Mouse (Mus musculus): Measurements from ENCODE around the gene Lep.

The Lep gene

DNA sequence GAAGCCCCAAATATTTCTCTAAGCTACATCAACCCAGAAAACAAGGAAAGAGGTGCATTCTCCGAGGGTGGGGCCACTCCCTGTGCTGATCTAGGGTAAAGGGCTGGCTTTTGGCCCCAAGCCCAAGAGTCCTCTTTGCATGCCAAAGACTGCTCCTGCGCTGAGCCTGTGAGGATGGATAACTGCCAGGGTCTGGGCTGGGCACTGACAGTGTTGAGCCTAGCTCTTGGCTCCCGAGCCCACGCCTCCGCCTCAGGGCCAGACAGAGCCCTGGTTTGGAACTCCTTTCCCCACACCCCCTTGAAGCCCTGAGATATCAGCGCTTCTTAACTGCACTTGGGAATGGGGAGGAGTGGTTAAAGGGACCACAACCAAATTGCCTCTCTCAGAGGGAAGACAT is 28.8 kb upstream of the Lep start:
- Histone ChIP-seq H3K27me3 (ENCODE audit: control insufficient read depth, insufficient read depth, low read length, poor library complexity, severe bottlenecking) (no peaks in the 10 kb centered on the region), H3K36me3 (ENCODE audit: control insufficient read depth, insufficient read depth, low read length, poor library complexity, severe bottlenecking) (no peaks in the 10 kb centered on the region)
- no peak for DNase-seq (ENCODE audit: low read depth, low spot score)

DNA sequence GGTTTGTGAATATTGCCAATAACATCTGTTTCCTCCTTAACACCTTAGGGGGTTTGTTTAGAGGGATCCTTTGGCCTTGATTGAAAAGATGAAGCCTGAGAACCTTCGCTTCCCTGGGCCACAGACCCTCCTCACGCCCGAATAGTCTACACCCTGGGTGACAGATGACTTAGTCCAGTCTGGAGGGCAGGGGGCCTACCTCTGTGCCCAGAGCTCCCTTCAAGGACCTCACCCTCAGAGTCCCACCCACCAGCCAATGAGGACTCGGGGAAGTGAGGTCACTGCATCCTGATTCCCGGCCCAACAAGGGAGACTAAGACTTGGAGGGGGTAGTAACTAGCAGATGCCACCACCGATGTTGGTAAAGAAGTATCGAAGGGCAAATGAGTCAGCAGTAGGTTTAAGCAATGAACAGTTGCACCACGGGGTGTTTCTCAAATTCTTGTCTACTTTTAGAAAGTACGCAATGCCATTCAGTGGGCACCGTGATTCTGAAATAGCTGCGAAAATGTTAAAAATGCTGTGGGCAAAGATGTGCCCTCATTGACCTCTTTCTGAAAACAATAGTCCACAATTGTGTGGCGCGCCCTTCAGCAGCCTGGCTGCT is 28.2 kb upstream of the Lep start:
- no peaks in the 10 kb centered on the region for H3K27me3 ChIP-seq (ENCODE audit: control insufficient read depth, insufficient read depth, low read length, poor library complexity, severe bottlenecking)
- no peaks in the 10 kb centered on the region for H3K36me3 ChIP-seq (ENCODE audit: control insufficient read depth, insufficient read depth, low read length, poor library complexity, severe bottlenecking)
- DNase-seq (ENCODE audit: low read depth, low spot score) = no peak

DNA sequence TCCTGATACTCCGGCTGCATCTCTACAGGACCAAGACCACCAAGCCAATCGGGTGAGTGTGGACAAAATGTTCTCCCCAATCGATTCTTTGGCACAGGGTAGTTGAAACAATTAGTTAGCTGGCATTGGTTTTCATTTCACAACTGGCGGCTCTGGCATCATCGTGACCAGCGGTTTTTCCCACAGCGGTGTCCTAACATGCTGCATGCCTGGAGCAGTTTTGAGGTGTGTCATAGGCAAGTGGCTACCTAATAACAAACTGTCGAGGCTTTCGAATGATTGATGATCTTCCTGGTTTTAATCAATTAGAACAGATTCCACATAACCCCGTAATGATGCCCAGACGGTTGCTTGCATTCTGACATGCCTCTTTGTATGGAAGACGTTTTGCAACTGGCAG is 27.6 kb upstream of the Lep start:
- Histone ChIP-seq H3K36me3 (ENCODE audit: control insufficient read depth, insufficient read depth, low read length, poor library complexity, severe bottlenecking) (no peaks in the 10 kb centered on the region), H3K27me3 (ENCODE audit: control insufficient read depth, insufficient read depth, low read length, poor library complexity, severe bottlenecking) (no peaks in the 10 kb centered on the region)
- no peak for DNase-seq (ENCODE audit: low read depth, low spot score)

DNA sequence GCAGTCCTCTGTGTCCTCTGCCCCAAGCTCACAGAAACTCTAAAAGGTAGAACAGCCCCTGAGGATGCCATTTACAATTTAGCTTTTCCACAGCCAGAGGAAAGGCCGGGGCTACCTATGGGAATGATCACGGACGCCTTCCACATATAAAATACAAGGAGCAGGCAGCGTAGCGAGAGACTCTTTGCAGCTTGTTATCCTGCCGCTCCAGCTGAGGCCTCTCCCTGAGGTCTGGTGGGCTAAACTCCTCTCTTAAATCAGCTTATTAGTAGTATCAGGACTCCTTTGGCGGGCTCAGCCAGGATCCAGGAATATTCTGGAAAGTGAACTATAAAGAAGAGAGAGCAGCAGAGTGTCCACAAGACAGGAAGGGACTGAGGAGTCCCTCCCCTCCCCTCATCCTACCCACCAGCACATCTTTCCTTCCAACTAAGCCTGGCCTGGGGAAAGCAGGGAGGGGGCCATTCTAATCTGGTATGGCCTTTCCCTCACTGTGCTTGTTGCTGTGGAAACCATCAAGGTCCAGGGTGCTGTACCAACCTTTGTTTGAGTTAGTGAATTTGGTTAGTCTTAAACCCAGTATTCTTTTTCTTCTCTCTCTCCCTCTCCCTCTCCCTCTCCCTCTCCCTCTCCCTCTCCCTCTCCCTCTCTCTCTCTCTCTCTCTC is 25.9 kb upstream of the Lep start:
- Histone ChIP-seq H3K27me3 (ENCODE audit: control insufficient read depth, insufficient read depth, low read length, poor library complexity, severe bottlenecking) (no peaks in the 10 kb centered on the region), H3K36me3 (ENCODE audit: control insufficient read depth, insufficient read depth, low read length, poor library complexity, severe bottlenecking) (no peaks in the 10 kb centered on the region)
- no peak for DNase-seq (ENCODE audit: low read depth, low spot score)

DNA sequence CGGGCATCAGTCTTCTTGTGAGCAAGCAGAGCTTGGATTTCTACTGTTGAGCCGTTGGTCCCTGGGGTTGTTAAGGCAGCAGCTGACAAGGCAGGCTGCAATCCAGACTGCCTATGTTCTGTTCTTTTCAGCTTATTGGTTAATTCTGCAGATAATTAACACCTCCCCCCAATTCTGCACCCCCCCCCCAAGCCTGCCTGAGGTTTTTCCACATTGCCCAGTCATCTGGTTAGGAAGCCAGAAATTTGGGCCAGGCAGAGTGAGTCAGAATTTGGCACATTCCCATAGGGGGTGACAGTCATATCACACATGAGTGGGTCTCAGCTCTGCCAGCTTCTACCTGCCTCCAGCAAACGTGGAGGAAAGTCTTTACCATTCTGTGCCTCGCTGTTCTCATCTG is 23.3 kb upstream of the Lep start:
- Histone ChIP-seq H3K27me3 (ENCODE audit: control insufficient read depth, insufficient read depth, low read length, poor library complexity, severe bottlenecking) (no peaks in the 10 kb centered on the region), H3K36me3 (ENCODE audit: control insufficient read depth, insufficient read depth, low read length, poor library complexity, severe bottlenecking) (no peaks in the 10 kb centered on the region)
- DNase-seq (ENCODE audit: low read depth, low spot score) = no peak

DNA sequence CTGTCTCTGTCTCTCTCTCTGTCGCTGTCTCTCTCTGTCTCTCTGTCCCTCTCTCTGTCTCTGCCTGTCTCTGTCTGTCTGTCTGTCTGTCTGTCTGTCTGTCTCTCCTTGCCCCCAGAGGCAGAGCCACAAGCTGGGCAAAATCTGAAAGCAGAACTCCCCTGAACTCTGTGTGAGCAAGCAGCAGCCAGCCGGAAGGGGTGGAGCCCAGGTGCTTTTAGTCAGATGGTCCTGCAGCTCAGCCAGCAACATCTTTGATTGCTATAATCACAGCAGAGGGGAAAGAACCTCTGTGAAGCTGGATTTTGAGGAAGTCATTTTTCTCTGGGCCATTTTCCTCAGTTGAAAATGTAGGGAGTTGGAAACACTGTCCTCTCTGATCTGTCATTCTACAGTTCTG is 19.8 kb upstream of the Lep start:
- DNase-seq (ENCODE audit: low read depth, low spot score) = no peak
- no peaks in the 10 kb centered on the region for H3K36me3 ChIP-seq (ENCODE audit: control insufficient read depth, insufficient read depth, low read length, poor library complexity, severe bottlenecking)
- no peaks in the 10 kb centered on the region for H3K27me3 ChIP-seq (ENCODE audit: control insufficient read depth, insufficient read depth, low read length, poor library complexity, severe bottlenecking)

DNA sequence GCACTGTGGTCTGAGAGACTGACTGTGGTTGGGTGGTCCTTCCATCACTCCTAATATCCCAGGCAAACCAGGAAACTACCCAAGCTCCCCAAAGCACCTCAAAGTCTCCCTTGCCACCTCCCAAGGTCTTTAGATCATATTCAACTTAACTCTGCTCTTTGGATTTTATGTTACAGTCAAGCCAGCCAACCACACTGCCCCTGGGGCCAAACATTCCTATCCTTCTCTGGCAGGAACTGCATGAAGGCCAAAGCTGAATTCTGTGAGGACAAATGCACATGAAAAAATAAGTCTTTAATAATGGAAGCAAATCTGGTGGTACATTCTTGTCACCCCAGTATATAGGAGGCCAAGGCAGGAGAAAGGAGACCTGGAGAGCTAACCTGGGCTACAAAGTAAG is 16.0 kb upstream of the Lep start:
- H3K27me3 ChIP-seq (ENCODE audit: control insufficient read depth, insufficient read depth, low read length, poor library complexity, severe bottlenecking) = no peaks in the 10 kb centered on the region
- DNase-seq (ENCODE audit: low read depth, low spot score) = no peak
- no peaks in the 10 kb centered on the region for H3K36me3 ChIP-seq (ENCODE audit: control insufficient read depth, insufficient read depth, low read length, poor library complexity, severe bottlenecking)

DNA sequence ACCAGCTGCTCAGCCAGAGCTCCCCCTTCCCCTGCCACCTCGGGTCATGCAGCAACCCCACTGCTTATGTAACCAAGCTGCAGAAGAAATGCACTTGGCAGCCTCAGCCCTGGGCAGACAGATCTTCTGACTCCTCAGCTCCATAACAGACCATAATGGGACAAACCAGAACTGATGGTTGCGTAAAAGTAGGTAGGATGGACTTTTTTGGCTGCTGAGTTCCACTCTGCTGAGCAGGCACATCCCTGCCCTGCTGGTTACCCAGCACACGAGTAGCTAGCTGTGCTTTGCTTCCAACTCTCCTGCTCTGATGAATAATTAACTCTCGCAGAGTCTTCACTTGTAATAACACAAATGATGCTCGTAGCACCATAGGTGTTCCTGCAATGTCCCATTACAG is 10.1 kb upstream of the Lep start:
- Histone ChIP-seq H3K27me3 (ENCODE audit: control insufficient read depth, insufficient read depth, low read length, poor library complexity, severe bottlenecking) (no peaks in the 10 kb centered on the region), H3K36me3 (ENCODE audit: control insufficient read depth, insufficient read depth, low read length, poor library complexity, severe bottlenecking) (no peaks in the 10 kb centered on the region)
- DNase-seq (ENCODE audit: low read depth, low spot score) = no peak

DNA sequence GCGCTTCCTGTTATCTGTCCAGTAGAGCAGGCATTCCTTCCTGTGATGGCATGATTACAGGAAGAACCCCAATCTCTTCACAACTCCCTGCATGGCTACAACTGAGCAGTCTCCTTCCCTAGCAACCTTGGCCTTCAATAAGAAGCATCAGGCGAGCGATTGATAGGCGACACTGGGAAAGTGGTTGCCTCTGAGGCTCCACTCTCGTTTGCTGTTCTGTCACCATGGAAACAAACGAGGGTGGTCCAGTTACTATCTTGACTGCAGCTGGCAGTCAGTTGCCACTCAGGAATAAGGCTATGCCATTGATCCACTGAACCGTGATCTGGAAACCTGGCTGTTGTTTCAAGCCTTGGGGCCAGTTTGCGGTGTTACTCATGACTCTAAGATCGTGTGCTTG is 7.8 kb upstream of the Lep start:
- Histone ChIP-seq H3K36me3 (ENCODE audit: control insufficient read depth, insufficient read depth, low read length, poor library complexity, severe bottlenecking) (no peaks in the 10 kb centered on the region), H3K27me3 (ENCODE audit: control insufficient read depth, insufficient read depth, low read length, poor library complexity, severe bottlenecking) (no peaks in the 10 kb centered on the region)
- no peak for DNase-seq (ENCODE audit: low read depth, low spot score)

DNA sequence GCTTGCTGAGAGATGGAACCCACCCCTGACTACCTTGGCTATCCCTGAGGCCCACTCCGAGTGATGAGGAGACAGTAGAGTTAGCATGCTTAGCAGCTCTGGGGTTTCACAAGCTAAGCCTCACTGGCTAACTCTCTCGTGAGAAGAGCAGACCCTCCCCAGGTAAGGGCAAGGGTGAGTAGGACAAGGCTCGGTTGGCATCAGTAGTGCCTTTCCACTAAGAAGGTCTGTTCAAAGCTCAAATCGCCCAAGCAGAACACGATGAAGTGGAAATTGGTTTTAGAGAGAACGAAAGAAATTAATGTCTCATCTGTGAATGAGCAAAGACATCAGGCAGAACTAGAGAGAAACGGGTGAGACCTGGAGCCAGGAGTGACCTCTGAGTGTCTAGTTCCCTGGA is 6.8 kb upstream of the Lep start:
- Histone ChIP-seq H3K36me3 (ENCODE audit: control insufficient read depth, insufficient read depth, low read length, poor library complexity, severe bottlenecking) (no peaks in the 10 kb centered on the region), H3K27me3 (ENCODE audit: control insufficient read depth, insufficient read depth, low read length, poor library complexity, severe bottlenecking) (no peaks in the 10 kb centered on the region)
- no peak for DNase-seq (ENCODE audit: low read depth, low spot score)

DNA sequence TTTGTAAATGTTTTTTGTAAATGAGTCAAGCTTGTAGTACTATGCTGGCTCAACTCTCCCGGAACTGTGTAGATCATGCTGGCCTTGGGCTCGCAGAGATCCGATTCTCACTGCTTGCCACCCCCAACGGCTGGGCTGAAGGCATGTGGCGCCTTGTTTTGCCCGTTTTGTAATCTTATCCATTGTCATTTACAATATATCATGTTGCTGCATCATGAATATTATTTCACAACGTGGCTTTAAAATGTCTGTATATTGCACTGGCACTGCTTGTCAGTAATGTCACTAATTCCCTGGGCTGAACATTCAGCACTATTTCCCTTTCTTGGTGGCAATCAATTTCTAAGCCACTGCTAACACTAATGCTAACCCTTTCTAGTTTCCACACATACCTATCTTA is 3.6 kb upstream of the Lep start:
- Histone ChIP-seq H3K27me3 (ENCODE audit: control insufficient read depth, insufficient read depth, low read length, poor library complexity, severe bottlenecking) (no peaks in the 10 kb centered on the region), H3K36me3 (ENCODE audit: control insufficient read depth, insufficient read depth, low read length, poor library complexity, severe bottlenecking) (no peaks in the 10 kb centered on the region)
- DNase-seq (ENCODE audit: low read depth, low spot score) = no peak

DNA sequence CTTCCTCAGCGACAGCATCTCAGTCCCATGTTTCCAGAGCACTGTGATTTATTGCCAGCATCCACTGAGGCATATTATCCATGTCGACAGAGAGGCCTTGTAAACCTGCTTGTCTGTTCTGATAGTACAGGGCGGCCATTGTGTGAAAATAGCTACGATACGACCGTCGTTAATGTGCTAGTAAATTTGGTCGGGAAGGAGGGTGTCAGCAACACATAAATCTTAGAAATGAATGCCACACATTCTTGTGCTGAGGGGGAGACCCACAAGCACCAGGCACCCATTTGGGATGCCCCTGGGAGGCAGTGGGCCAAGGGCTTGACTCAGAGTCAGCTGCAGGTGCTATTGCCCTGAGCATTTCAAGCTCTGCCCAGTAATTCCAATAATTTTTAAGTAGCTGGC is 6.4 kb downstream of the Lep start:
- DNase-seq (ENCODE audit: low read depth, low spot score) = no peak
- H3K27me3 ChIP-seq (ENCODE audit: control insufficient read depth, insufficient read depth, low read length, poor library complexity, severe bottlenecking) = no peaks in the 10 kb centered on the region; the same call in 1 of the 2 replicates
- no peaks in the 10 kb centered on the region for H3K36me3 ChIP-seq (ENCODE audit: control insufficient read depth, insufficient read depth, low read length, poor library complexity, severe bottlenecking)

DNA sequence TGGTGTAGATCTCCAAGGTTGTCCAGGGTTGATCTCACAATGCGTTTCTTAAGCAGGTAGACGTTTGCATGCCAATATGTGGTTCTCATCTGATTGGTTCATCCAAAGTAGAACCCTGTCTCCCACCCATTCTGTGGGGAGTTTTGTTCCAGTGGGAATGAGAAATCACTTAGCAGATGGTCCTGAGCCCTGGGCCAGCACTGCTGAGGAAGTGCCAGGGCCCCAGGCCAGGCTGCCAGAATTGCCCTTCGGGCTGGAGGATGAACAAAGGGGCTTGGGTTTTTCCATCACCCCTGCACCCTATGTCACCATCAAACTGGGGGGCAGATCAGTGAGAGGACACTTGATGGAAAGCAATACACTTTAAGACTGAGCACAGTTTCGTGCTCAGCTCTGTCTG is 12.2 kb downstream of the Lep start:
- Histone ChIP-seq H3K27me3 (ENCODE audit: control insufficient read depth, insufficient read depth, low read length, poor library complexity, severe bottlenecking) (no peaks in the 10 kb centered on the region), H3K36me3 (ENCODE audit: control insufficient read depth, insufficient read depth, low read length, poor library complexity, severe bottlenecking) (no peaks in the 10 kb centered on the region)
- DNase-seq (ENCODE audit: low read depth, low spot score) = no peak

DNA sequence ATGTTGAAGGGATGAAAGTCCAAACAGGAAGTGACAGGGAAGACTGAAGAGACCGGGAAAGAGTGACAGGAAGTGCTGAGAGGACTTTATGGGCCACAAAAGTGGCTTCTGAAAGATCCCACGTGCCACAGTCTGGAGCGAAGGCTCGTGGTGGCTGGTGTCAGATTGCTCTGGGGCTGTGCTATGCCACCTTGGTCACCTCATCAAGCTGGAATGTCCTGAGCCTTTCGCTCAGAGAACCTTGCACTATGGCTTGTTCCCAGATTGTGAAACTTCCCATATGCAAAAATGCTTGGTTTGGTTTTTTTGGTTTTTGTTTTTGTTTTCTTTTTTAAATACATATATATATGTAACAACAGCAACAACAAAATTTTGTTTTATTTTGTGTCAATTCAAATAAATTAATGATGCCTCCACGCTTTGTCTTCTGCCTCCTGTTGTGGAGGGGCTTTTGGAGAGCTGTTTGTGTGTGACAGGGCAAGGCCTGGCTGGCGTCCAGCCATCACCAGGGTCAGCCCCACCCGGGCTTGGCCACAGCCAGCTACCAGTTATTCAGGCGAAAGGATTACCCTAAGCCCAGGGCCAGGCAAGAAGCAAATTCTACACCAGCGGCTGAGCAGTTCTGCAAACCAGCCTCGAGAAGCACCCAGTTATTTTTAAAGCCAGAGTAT is 13.6 kb downstream of the Lep start:
- no peaks in the 10 kb centered on the region for H3K36me3 ChIP-seq (ENCODE audit: control insufficient read depth, insufficient read depth, low read length, poor library complexity, severe bottlenecking)
- no peaks in the 10 kb centered on the region for H3K27me3 ChIP-seq (ENCODE audit: control insufficient read depth, insufficient read depth, low read length, poor library complexity, severe bottlenecking)
- no peak for DNase-seq (ENCODE audit: low read depth, low spot score)

DNA sequence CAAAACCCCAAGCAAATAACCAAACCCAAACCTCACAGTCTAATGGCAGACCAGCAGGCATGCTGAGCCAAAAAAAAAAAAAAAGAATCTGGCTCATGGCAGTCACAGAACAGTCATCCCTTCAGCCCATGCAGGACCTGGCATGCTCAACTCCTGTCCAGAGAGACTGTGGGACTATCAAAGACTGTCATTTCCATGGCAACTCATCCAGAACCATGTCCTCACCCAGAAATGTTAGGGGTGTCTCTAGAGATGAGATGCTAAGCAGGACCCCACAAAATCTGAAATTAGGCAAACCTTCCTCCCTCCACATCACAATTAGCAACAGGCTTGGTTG is 14.1 kb downstream of the Lep start:
- H3K27me3 ChIP-seq (ENCODE audit: control insufficient read depth, insufficient read depth, low read length, poor library complexity, severe bottlenecking) = no peaks in the 10 kb centered on the region
- no peaks in the 10 kb centered on the region for H3K36me3 ChIP-seq (ENCODE audit: control insufficient read depth, insufficient read depth, low read length, poor library complexity, severe bottlenecking)
- no peak for DNase-seq (ENCODE audit: low read depth, low spot score)

DNA sequence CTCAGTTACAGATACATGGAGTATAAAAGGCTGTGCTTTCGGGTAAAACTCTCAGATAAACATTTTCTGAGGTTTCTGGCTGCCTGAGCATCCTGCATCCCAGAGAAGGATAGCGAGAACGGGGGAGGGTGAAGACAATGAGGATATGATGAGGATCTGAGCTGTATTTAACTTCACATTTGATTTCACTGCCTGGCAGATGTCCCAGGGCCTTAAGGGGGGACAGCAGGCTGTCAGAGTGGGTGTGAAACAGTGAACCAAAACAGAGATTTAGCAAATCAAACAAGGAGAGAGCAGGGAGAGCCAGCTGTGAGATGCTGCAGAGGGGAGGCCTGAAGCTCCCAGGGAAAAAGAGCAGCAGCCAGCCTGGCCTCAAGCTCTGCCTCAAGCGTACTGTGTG is 19.3 kb downstream of the Lep start:
- Histone ChIP-seq H3K36me3 (ENCODE audit: control insufficient read depth, insufficient read depth, low read length, poor library complexity, severe bottlenecking) (no peaks in the 10 kb centered on the region), H3K27me3 (ENCODE audit: control insufficient read depth, insufficient read depth, low read length, poor library complexity, severe bottlenecking) (no peaks in the 10 kb centered on the region)
- DNase-seq (ENCODE audit: low read depth, low spot score) = no peak

Measured in splenic B cell, adult 2 months (primary cell).